Mouse (Mus musculus) cerebellum, postnatal 14 days (tissue): ENCODE data around the gene Idnk.

Experiments used
- DNase-seq, 2 experiments: peaks; one replicate each; pipeline ENCODE4 v3.0.0; 2021; ENCODE audit warnings: mixed read lengths in 2 of 2

Idnk gene

DNA sequence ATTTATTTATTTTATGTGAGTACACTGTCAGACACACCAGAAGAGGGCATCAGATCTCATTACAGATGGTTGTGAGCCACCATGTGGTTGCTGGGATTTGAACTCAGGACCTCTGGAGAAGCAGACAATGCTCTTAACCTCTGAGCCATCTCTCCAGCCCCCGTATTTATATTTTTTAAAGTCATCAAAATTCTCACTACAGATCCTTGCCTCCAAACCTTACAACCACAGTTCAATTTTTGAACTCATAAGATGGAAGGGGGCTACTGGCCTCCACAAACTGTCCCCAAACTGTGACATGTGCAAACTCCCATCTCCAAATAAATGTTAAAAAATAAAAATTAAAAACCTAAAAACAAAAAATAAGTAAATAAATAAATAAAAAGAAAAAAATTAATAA lies 9.7 kb upstream of the Idnk start:
- DNase-seq, result no peak

DNA sequence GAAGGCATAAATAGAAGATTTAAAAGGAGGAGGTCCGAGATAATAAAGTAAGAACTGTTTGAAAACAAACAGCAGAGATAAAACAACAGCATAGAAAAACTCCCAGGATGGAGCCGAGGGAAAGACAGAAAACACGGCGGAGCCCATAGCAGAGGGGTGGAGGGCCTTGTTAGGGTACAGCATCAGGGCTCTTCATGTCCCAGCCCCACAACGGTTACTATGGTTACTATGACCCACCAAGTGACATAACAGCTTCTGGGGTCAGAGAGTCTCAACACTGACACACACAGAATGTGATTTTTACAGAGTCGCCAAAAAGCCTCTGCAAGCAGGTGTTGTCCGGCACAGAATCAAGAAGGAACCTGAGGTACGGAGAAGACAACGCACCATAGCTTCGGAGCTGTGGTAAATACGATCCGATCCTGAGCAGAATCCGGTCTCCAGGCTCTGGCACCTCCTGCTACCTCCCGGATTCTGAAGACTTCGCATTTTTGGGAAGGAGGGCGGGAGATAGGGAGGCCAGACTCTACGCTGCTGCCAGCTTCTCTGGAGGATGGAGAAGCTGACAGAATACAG lies 9.1 kb upstream of the Idnk start:
- peak; percentile 69 to 71 for DNase-seq

DNA sequence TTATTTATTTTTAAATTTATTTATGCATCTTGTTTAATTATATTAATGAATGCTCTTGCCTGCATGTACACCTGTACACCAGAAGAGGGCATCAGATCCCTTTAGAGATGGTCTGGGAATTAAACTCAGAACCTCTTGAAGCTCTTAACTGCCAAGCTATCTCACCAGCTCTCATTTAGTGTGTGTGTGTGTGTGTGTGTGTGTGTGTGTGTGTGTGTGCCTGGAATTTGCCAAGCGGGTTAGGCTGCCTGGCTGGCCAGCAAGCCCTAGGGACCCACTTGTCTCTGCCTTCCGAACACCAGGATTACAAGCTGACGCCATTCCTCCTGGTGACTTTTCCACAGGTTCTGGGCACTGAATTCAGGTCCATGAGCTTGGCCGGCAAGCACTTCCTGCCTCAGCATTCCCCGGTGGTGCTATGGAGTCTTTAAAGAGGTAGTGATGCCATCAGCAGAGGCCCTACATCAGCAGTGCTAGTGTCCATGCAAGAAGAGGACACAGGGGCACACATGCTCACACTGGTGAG lies 8.4 kb upstream of the Idnk start:
- DNase-seq, result peak; percentile 45 to 56

GRCm38 (mm10) chr13:58149629-58150028 lies 7.8 kb upstream of the Idnk start:
- DNase-seq, result no peak

GRCm38 (mm10) chr13:58150442-58150841 lies 7.0 kb upstream of the Idnk start:
- DNase-seq, result no peak

GRCm38 (mm10) chr13:58156031-58156430 lies 1.4 kb upstream of the Idnk start:
- peak in 1 of 2 experiments; percentile 41 for DNase-seq

GRCm38 (mm10) chr13:58157036-58157435 lies 413 bp upstream of the Idnk start:
- DNase-seq, result peak; percentile 26 to 38

DNA sequence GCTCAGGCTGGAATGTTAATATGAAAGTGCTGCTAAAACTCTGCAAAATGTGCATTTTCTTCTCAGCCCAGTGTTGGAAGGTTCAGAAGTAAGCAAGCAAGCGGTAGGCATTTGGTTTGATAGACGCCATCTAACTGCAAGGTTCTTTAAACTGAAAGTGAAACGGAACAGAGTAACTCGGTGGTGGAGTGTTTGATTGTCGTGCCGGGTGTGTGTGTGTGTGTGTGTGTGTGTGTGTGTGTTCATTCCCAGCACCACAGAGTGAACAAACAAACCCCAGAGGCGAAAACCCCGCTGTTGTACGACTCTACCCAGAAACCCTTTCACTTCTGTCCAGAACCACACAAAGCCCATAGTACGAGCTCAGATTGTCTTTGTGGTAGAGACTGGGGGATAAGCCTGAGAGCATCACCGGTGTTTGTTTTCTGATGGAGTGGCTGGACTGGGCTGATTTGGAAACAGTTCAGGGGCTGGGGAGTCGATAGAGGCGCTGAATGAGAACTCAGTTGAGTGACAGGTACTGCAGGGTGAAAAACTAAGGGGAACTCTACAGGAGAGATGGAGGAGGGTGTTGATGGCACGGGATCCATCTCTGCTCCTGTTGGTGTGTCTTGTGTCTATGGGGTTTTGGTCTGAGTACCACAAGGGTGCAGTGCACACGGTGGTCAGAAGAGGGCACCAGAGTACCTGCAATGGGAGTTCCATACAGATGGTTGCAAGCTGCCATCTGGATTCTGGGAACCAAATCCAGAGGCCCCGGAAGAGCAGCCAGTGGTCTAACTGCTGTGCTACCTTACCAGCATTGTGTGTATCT lies 857 bp downstream of the Idnk start:
- peak; percentile 93 to 97 for DNase-seq

DNA sequence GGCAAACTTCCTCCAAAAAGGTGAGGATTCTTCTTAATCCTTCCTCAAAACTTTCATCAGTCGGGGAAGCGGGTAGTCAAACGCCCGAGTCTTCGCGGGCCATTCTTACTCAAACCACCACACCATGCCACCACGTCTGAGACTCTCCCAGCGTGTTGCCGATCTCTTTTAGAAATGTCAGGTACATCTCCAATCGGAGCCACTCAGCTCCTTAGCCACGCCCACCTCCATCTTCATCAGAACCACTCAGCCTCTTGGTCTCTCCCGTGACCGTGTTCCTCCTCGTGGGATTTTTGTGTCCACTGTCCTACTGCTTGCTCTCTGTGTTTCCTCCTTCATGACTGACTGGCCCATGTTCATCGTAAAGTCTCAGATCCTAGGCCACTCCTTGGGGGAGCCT lies 3.3 kb downstream of the Idnk start:
- no peak for DNase-seq

GRCm38 (mm10) chr13:58163343-58163742 lies 5.9 kb downstream of the Idnk start:
- DNase-seq, result no peak

GRCm38 (mm10) chr13:58168119-58168518 lies 10.7 kb downstream of the Idnk start:
- DNase-seq, result no peak

- no peak for DNase-seq
Observed at GRCm38 (mm10) chr13:58176105-58176504, 18.7 kb downstream of the Idnk start.

DNA sequence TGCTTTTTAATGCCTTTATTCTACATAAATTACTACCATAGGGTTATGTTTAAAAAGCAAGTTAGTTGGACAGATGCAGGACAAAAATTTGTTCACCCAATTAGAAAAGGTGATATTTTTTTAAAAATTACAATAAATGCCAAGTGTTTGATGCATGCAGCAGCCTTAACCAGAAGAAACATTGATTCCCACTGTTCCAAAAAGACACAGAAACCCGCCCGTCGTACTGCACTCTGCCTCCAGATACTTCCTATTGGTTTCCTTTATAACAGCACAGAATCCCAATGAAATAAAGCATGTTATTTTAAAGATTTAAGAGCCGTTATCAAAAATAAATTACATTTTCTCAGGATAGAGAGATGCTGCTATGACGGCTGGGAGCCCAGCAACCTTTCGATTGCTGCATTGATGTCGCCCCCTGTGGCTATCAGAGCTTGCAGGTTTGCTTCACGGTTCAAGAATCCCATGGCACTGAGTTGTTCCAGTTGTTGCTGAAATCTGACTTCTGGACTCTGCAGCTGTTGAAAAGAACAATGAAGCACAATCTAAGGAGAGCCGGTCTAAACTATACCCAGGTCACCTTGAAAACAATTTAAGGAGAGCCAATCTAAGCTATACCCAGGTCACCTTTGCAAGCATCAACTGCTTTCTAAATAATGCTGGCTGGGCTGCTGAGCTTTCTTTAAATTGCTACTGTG lies 20.2 kb downstream of the Idnk start:
- DNase-seq, result peak; percentile 98 to 99

- DNase-seq, result no peak
Observed at GRCm38 (mm10) chr13:58181607-58182551, 24.4 kb downstream of the Idnk start.

- no peak for DNase-seq
Observed at GRCm38 (mm10) chr13:58184111-58184510, 26.7 kb downstream of the Idnk start.

DNA sequence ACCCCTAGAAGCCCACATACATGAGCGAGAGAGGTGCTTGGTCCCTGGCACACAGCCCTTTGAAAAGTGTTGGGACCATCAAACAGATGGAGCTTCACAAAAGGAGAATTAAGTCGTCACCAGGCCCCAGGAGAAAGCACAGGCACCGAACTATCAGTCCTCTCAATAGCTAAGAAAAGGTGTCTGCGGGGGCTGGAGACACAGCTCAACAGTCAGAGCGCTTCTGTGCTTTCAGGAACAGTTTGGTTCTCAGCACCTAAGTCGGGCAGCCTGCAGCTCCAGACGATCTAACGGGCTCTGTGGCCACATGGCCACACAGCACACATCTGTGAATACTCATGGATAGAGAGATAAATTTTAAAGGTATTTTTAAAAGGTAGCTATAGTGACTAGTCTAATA lies 28.8 kb downstream of the Idnk start:
- DNase-seq, result no peak

GRCm38 (mm10) chr13:58187751-58188150 lies 30.3 kb downstream of the Idnk start:
- DNase-seq, result no peak

DNA sequence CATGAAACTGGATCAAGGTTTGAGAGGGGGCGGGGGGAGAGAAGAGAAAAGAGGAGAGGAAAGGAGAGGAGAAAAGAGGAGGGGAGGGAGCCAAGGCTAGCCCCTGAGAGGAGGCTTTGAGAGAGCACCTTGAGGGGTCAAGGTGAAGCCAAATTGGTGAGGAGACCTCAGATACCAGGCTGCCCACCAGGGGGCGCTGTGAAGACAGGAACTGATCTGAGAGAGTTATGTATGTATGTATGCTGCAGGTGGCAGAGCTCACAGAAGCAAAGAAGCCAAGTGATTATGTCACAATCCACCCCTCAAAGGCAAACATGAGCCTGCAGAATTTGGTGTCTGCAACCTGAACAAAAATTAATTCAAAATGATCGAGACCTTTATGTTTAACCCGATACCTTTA lies 31.0 kb downstream of the Idnk start:
- peak; percentile 94 to 98 for DNase-seq

GRCm38 (mm10) chr13:58189473-58189872 lies 32.0 kb downstream of the Idnk start:
- no peak for DNase-seq

- no peak for DNase-seq
Observed at GRCm38 (mm10) chr13:58191516-58191915, 34.1 kb downstream of the Idnk start.

- no peak for DNase-seq
Observed at GRCm38 (mm10) chr13:58192146-58192545, 34.7 kb downstream of the Idnk start.

- DNase-seq, result no peak
Observed at GRCm38 (mm10) chr13:58193221-58193620, 35.8 kb downstream of the Idnk start.
